In the genomic region with DNA sequence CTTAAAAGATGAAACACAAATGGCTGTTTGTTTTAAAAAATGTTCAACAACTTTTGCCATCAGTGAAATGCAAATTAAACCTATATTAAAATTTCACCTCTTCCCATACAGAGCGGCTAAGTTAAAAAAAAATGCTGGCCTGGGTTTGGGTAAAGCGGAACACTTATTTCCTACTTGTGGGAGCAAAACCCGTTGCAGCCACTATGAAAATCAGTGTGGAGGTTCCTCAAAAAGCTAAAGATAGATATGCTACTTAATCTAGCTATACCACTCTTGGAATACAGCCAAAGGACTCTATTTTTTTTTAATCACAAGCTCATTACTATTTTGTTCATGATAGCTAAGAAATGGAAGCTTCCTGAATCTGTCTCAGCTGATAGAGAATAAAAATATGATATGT, we compare ENCODE assay signal across 22 mouse cellular contexts. TPM values are rescaled to one million over a fixed set of nuclear protein-coding genes. Genes with fewer than 3 reads are reported as not detected.
"Had no signal": no experiment of that assay in that cellular context is flagged by ENCODE, and none has a peak within 500 bp of the region (broad histone marks: within the 10 kb centered on the region; RNA-seq: fewer than 3 reads in every experiment).

No protein-coding gene starts in this region.

- DNase-seq: kidney, adult 18-20 months; kidney, postnatal 10 days; kidney, postnatal 4 days; lung, adult 18-20 months; lung, postnatal 10 days; lung, postnatal 4 days; thymus, postnatal 4 days had no signal

- H3K36me3 ChIP-seq: intestine, embryonic 15.5 days; limb, embryonic 15.5 days; midbrain, embryonic 13.5 days; neural tube, embryonic 15.5 days; stomach, embryonic 15.5 days had no signal

- H3K27ac ChIP-seq: intestine, embryonic 15.5 days; limb, embryonic 15.5 days; liver, embryonic 14.5 days; midbrain, embryonic 13.5 days; neural tube, embryonic 15.5 days; stomach, embryonic 15.5 days had no signal

- ATAC-seq: intestine, embryonic 15.5 days; midbrain, embryonic 13.5 days had no signal

- H3K27me3 ChIP-seq: intestine, embryonic 15.5 days; limb, embryonic 15.5 days; midbrain, embryonic 13.5 days; neural tube, embryonic 15.5 days; stomach, embryonic 15.5 days had no signal

- H3K9ac ChIP-seq: intestine, embryonic 15.5 days; limb, embryonic 15.5 days; liver, embryonic 14.5 days; midbrain, embryonic 13.5 days; neural tube, embryonic 15.5 days; stomach, embryonic 15.5 days had no signal

- H3K4me3 ChIP-seq: intestine, embryonic 15.5 days; limb, embryonic 15.5 days; midbrain, embryonic 13.5 days; myocyte; neural tube, embryonic 15.5 days; stomach, embryonic 15.5 days had no signal

- H3K9me3 ChIP-seq: intestine, embryonic 15.5 days; limb, embryonic 15.5 days; midbrain, embryonic 13.5 days; neural tube, embryonic 15.5 days; stomach, embryonic 15.5 days had no signal

- H3K4me1 ChIP-seq: intestine, embryonic 15.5 days; limb, embryonic 15.5 days; midbrain, embryonic 13.5 days; neural tube, embryonic 15.5 days; stomach, embryonic 15.5 days had no signal

RNA-seq across cellular contexts. Expression of gene P2ry10b, which starts 5.5 kb away (rescaled TPM):
- polyA plus RNA-seq: testis, adult 2 months had no signal

RNA-seq across cellular contexts. Expression of gene P2ry10, which starts 54.9 kb away (rescaled TPM):
- total RNA-seq: layer of hippocampus, adult 8-10 months; layer of hippocampus, postnatal 14 days; left cerebral cortex, adult 18-20 months; left cerebral cortex, postnatal 14 days had no signal
- polyA plus RNA-seq: kidney, embryonic 14.5 days; limb, embryonic 11.5 days; midbrain, embryonic 13.5 days; midbrain, postnatal 0 days; myocyte had no signal
